Mouse (Mus musculus): ENCODE measurements at regions not wholly inside any gene's neighbourhood (a gene's known extent, or its start where the extent isn't known, plus 50 kb on each side); places are given as distances from the start of the nearest gene placed in this dataset.

DNA sequence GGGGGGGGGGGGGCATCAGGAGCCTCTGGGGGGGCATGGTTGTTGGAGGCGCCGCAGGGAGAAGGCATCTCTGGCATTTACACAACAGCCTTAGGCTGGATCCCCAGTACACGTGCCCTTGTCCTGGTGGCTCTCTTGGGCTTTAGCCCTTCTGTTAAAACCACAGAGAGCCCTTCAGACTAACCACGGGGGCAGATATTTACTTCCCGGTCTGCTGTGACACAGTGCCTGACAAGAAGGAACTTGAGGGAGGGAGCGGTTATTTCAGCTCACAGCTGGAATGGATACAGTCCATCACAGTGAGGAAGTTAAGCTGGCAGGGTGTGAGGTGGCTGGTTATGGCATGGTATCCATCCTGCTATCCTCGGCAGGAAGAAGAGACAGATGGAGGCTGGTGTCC is 71.0 kb upstream of the Gm11733 start:
- TF ChIP-seq CTCF (IDR thresholded peaks at IDR 0.05; ENCODE audit: extremely low read depth, insufficient read depth, low read length) (no peak), POLR2A (IDR thresholded peaks at IDR 0.05; ENCODE audit: extremely low read depth, insufficient read depth, low read length) (no peak)
